Mouse (Mus musculus) macrophage (primary cell): ENCODE measurements around the gene Efl1. TPM values are rescaled to one million over a fixed set of nuclear protein-coding genes. Genes with fewer than 3 reads are reported as not detected.

ENCODE experiments used
- polyA plus RNA-seq: library from polyadenylated mRNA; stranded (reverse); fragments of 250-400 nt; gene quantifications from 3 replicates; pipeline ENCODE4 v1.2.4, GENCODE M21; 2018; ENCODE audit warnings: inconsistent platforms

Efl1 gene
- polyA plus RNA-seq, 1 experiment from 2014 or later = 13.8 TPM

Other genes starting within 250 kb of the Efl1 start
- 0.14 TPM in 1 of 3 replicates, not detected in the others for gene Saxo2, start 86 bp upstream of the Efl1 start, polyA plus RNA-seq
- gene Mex3b, start 218.7 kb downstream of the Efl1 start, polyA plus RNA-seq = 4.9 to 19.3 TPM (median 6.0 TPM) in 3 replicates